8 mouse cellular contexts compared by ENCODE assay signal in the genomic region with DNA sequence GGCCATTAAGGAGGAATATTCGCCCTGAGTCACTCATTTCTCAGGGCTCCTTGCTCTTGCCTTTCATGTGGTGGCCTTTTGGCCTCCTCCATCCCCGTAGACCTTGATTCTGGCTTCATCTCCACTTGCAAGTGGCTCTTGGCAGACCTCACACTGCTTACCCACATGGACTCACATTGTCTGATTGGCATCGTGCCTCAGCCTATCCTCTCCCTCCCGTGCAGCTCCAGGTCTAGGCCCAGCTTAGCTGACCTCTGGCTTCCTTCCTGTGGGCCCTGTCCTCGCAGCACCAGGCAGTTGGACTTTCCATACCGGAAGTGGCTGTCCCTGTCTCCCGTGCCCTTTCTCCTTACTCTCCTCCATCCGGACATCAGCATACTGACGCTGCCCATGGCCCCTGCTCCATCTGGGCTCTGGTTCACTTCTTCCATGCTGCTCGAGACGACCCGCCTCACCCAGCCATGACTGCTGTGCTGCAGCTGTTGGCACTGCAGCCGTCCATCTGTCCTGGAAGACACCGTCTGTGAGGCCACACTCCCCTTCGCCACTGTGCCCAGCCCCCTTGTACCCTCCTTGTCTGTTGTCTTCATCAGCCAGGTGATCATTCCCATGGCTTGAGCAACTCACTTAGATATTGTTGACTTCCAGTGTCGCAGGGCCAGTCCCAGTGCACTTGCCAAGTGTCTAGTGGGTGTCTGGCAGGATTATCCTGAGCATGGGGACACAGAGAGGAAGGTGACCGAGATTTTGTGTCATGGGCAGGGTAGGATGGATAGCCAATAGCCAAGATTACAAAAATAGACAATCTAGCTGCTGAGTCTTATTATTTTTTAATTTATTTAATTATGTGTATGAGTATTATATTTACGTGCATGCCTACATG. TPM values are rescaled to one million over a fixed set of nuclear protein-coding genes. Genes with fewer than 3 reads are reported as not detected.
A peak's percentile ranks its signal among the peaks of the same experiment; 100 is the strongest.
DNase-seq lines count a peak whose midpoint lies in the region; ATAC-seq and TF ChIP-seq lines count a peak whose summit lies in the region.

No protein-coding gene starts in this region.

- H3K4me2 ChIP-seq in hindbrain, postnatal 0 days (ENCODE audit: low read depth, low read length), result no peak overlapping the region
- H3K4me2 ChIP-seq in hindbrain, embryonic 13.5 days, result no peak overlapping the region
- H3K4me2 ChIP-seq in heart, embryonic 15.5 days, result peak overlapping the region; percentile 17; the same call in 1 of the 2 replicates
- H3K4me2 ChIP-seq in stomach, postnatal 0 days (replicated peaks; ENCODE audit: low read depth), result no peak overlapping the region

- ATAC-seq in hindbrain, postnatal 0 days, result peak; percentile 61; the same call in 1 of the 2 replicates
- ATAC-seq in hindbrain, embryonic 13.5 days (ENCODE audit: low FRiP score), result no peak
- peak; percentile 79 for ATAC-seq in heart, embryonic 15.5 days (replicated peaks; ENCODE audit: insufficient number of reproducible peaks, insufficient read depth, low FRiP score, low read depth)
- no peak for ATAC-seq in stomach, postnatal 0 days (ENCODE audit: low FRiP score, low TSS enrichment)

- no peak for TF ChIP-seq CTCF in hindbrain, postnatal 0 days (IDR thresholded peaks at IDR 0.05; ENCODE audit: low read depth)
- TF ChIP-seq CTCF in lung, adult 2 months (IDR thresholded peaks at IDR 0.05; ENCODE audit: insufficient read depth, low read length), result no peak
- no peak for TF ChIP-seq CTCF in stomach, postnatal 0 days (IDR thresholded peaks at IDR 0.05; ENCODE audit: low read depth)

- peak overlapping the region; percentile 41; the same call in 1 of the 2 replicates for H3K27ac ChIP-seq in hindbrain, postnatal 0 days
- H3K27ac ChIP-seq in hindbrain, embryonic 13.5 days, result no peak overlapping the region
- peak overlapping the region; percentile 72 for H3K27ac ChIP-seq in heart, embryonic 15.5 days
- no peak overlapping the region for H3K27ac ChIP-seq in stomach, postnatal 0 days (replicated peaks)

- no peak overlapping the region for H3K4me3 ChIP-seq in hindbrain, postnatal 0 days (ENCODE audit: low read length)
- H3K4me3 ChIP-seq in hindbrain, embryonic 13.5 days, result no peak overlapping the region
- H3K4me3 ChIP-seq in heart, embryonic 15.5 days, result no peak overlapping the region
- H3K4me3 ChIP-seq in lung, adult 2 months (replicated peaks; ENCODE audit: extremely low read depth, low read depth, low read length), result no peak overlapping the region
- no peak overlapping the region for H3K4me3 ChIP-seq in stomach, postnatal 0 days (ENCODE audit: low read depth, low read length)

- H3K36me3 ChIP-seq in hindbrain, postnatal 0 days (ENCODE audit: insufficient read depth, low read length), result no peaks in the 10 kb centered on the region
- peaks cover 7% of the 10 kb centered on the region for H3K36me3 ChIP-seq in hindbrain, embryonic 13.5 days
- H3K36me3 ChIP-seq in heart, embryonic 15.5 days, result no peaks in the 10 kb centered on the region
- H3K36me3 ChIP-seq in stomach, postnatal 0 days (ENCODE audit: control insufficient read depth, insufficient read depth, low read length), result no peaks in the 10 kb centered on the region

- no peaks in the 10 kb centered on the region for H3K27me3 ChIP-seq in hindbrain, postnatal 0 days (ENCODE audit: insufficient read depth, low read length)
- H3K27me3 ChIP-seq in hindbrain, embryonic 13.5 days, result no peaks in the 10 kb centered on the region
- no peaks in the 10 kb centered on the region for H3K27me3 ChIP-seq in heart, embryonic 15.5 days
- no peaks in the 10 kb centered on the region for H3K27me3 ChIP-seq in stomach, postnatal 0 days (ENCODE audit: control insufficient read depth, insufficient read depth, low read length)

- H3K9ac ChIP-seq in hindbrain, postnatal 0 days (replicated peaks; ENCODE audit: low read length), result no peak overlapping the region
- no peak overlapping the region for H3K9ac ChIP-seq in hindbrain, embryonic 13.5 days
- no peak overlapping the region for H3K9ac ChIP-seq in heart, embryonic 15.5 days
- H3K9ac ChIP-seq in stomach, postnatal 0 days (ENCODE audit: low read length), result no peak overlapping the region

- no peaks in the 10 kb centered on the region for H3K4me1 ChIP-seq in hindbrain, postnatal 0 days (ENCODE audit: insufficient read depth, low read length)
- H3K4me1 ChIP-seq in hindbrain, embryonic 13.5 days (replicated peaks), result no peaks in the 10 kb centered on the region; the same call in 1 of the 2 replicates
- H3K4me1 ChIP-seq in heart, embryonic 15.5 days (replicated peaks), result peaks cover 32% of the 10 kb centered on the region
- peaks cover 5% of the 10 kb centered on the region; the same call in 1 of the 2 replicates for H3K4me1 ChIP-seq in lung, adult 2 months (ENCODE audit: control insufficient read depth, insufficient read depth, low read length)
- no peaks in the 10 kb centered on the region for H3K4me1 ChIP-seq in stomach, postnatal 0 days (replicated peaks; ENCODE audit: control insufficient read depth, insufficient read depth)

- WGBS in hindbrain, postnatal 0 days, result 63% methylated on average over 18 of the region's 18 CpGs
- 85% methylated on average over 18 of the region's 18 CpGs for WGBS in hindbrain, embryonic 13.5 days
- WGBS in heart, embryonic 15.5 days, result 60% methylated on average over 18 of the region's 18 CpGs
- 49% methylated on average over 18 of the region's 18 CpGs for WGBS in lung, adult 2 months
- 81% methylated on average over 18 of the region's 18 CpGs for WGBS in stomach, postnatal 0 days

- no peak for TF ChIP-seq POLR2A in lung, adult 2 months (IDR thresholded peaks at IDR 0.05; ENCODE audit: borderline replicate concordance, extremely low read depth, low read depth, low read length)

- peak; percentile 62 for DNase-seq in hindbrain, postnatal 0 days (ENCODE audit: low spot score)
- peak; percentile 73 for DNase-seq in cerebellum, adult 11 months
- DNase-seq in lung, adult 2 months, result peak; percentile 29
- no peak for DNase-seq in right cerebral cortex, postnatal 4 days
- DNase-seq in thymus, adult 18-20 months, result no peak
- DNase-seq in stomach, postnatal 0 days (ENCODE audit: low spot score), result no peak

- no peaks in the 10 kb centered on the region for H3K9me3 ChIP-seq in hindbrain, postnatal 0 days (ENCODE audit: low read length)
- H3K9me3 ChIP-seq in hindbrain, embryonic 13.5 days, result no peaks in the 10 kb centered on the region
- H3K9me3 ChIP-seq in heart, embryonic 15.5 days (replicated peaks), result no peaks in the 10 kb centered on the region
- no peaks in the 10 kb centered on the region for H3K9me3 ChIP-seq in stomach, postnatal 0 days (ENCODE audit: control insufficient read depth, low read length)

- no peak for TF ChIP-seq EP300 in stomach, postnatal 0 days (optimal IDR thresholded peaks at IDR 0.05)

RNA-seq across cellular contexts. Expression of gene Ppp2r5c, which starts 13.7 kb away (rescaled TPM):
- 108 and 118 TPM in 2 replicates for total RNA-seq in hindbrain, postnatal 0 days (2014; rRNA removed)
- polyA plus RNA-seq in hindbrain, postnatal 0 days (2015; fragmentation: Nextera tagmentation; extraction: Ambion mirVana), result 162 and 163 TPM in 2 replicates
- polyA plus RNA-seq in hindbrain, embryonic 13.5 days (2015; fragmentation: Nextera tagmentation; extraction: Ambion mirVana), result 142 and 144 TPM in 2 replicates
- polyA plus RNA-seq in heart, embryonic 15.5 days (2015; fragmentation: Nextera tagmentation; extraction: Ambion mirVana), result 117 and 124 TPM in 2 replicates
- 30.4 and 45.1 TPM in 2 replicates for polyA plus RNA-seq in lung, adult 2 months (2012; rRNA removed)
- polyA plus RNA-seq in stomach, postnatal 0 days (2015; fragmentation: Nextera tagmentation; extraction: Ambion mirVana), result 113 TPM in 2 replicates

Comparison
In these comparisons a context has a peak if more than half of its experiments do, and no peak if none do; other contexts are left out.
1. ATAC-seq: peak in hindbrain, postnatal 0 days (single experiment) and heart, embryonic 15.5 days (single experiment); none in hindbrain, embryonic 13.5 days (single experiment) and stomach, postnatal 0 days (single experiment).
2. H3K27ac ChIP-seq: peak in hindbrain, postnatal 0 days (single experiment) and heart, embryonic 15.5 days (single experiment); none in hindbrain, embryonic 13.5 days (single experiment) and stomach, postnatal 0 days (single experiment).
3. DNase-seq: peak in hindbrain, postnatal 0 days (single experiment), cerebellum, adult 11 months (single experiment) and lung, adult 2 months (single experiment); none in right cerebral cortex, postnatal 4 days (single experiment), thymus, adult 18-20 months (0 of 2) and stomach, postnatal 0 days (single experiment).